Mouse (Mus musculus) spleen, postnatal 14 days (tissue): ENCODE measurements at regions not wholly inside any gene's neighbourhood (a gene's known extent, or its start where the extent isn't known, plus 50 kb on each side); places are given as distances from the start of the nearest gene placed in this dataset.

Experiments used
- DNase-seq, 2 experiments: peaks; one replicate each; pipeline ENCODE4 v3.0.0; 2021 to 2022; ENCODE audit warnings: low spot score in 2 of 2

GRCm38 (mm10) chr13:28898900-28899299 lies 54.6 kb downstream of the Sox4 start:
- DNase-seq, result no peak

- no peak for DNase-seq
Measured at GRCm38 (mm10) chr13:28892896-28893295, 60.6 kb downstream of the Sox4 start.

GRCm38 (mm10) chr13:28887098-28887497 lies 66.4 kb downstream of the Sox4 start:
- no peak for DNase-seq

GRCm38 (mm10) chr13:28886691-28887090 lies 66.8 kb downstream of the Sox4 start:
- DNase-seq, result no peak

- DNase-seq, result no peak
Measured at GRCm38 (mm10) chr13:28885083-28886037, 68.2 kb downstream of the Sox4 start.

- DNase-seq, result no peak
Measured at GRCm38 (mm10) chr13:28884191-28884820, 69.2 kb downstream of the Sox4 start.

- DNase-seq, result no peak
Measured at GRCm38 (mm10) chr13:28883398-28883797, 70.1 kb downstream of the Sox4 start.

GRCm38 (mm10) chr13:28880888-28881287 lies 72.6 kb downstream of the Sox4 start:
- DNase-seq, result no peak

- DNase-seq, result no peak
Measured at GRCm38 (mm10) chr13:28878692-28879091, 74.8 kb downstream of the Sox4 start.

- no peak for DNase-seq
Measured at GRCm38 (mm10) chr13:28876771-28877170, 76.7 kb downstream of the Sox4 start.

- no peak for DNase-seq
Measured at GRCm38 (mm10) chr13:28870681-28871080, 82.8 kb downstream of the Sox4 start.

- no peak for DNase-seq
Measured at GRCm38 (mm10) chr13:28867210-28867609, 86.3 kb downstream of the Sox4 start.

- no peak for DNase-seq
Measured at GRCm38 (mm10) chr13:28866686-28867085, 86.8 kb downstream of the Sox4 start.

GRCm38 (mm10) chr13:28860601-28861000 lies 92.9 kb downstream of the Sox4 start:
- no peak for DNase-seq

- DNase-seq, result no peak
Measured at GRCm38 (mm10) chr13:28859829-28860427, 93.6 kb downstream of the Sox4 start.

- DNase-seq, result no peak
Measured at GRCm38 (mm10) chr13:28858001-28858400, 95.5 kb downstream of the Sox4 start.

- DNase-seq, result no peak
Measured at GRCm38 (mm10) chr13:28857201-28857600, 96.3 kb downstream of the Sox4 start.

- DNase-seq, result no peak
Measured at GRCm38 (mm10) chr13:28856472-28856871, 97.0 kb downstream of the Sox4 start.

GRCm38 (mm10) chr13:28854247-28854646 lies 99.3 kb downstream of the Sox4 start:
- no peak for DNase-seq

GRCm38 (mm10) chr13:28848305-28848704 lies 105.2 kb downstream of the Sox4 start:
- no peak for DNase-seq

GRCm38 (mm10) chr13:28847478-28847877 lies 106.0 kb downstream of the Sox4 start:
- DNase-seq, result no peak

GRCm38 (mm10) chr13:28844495-28844894 lies 109.0 kb downstream of the Sox4 start:
- no peak for DNase-seq

GRCm38 (mm10) chr13:28842811-28843210 lies 110.7 kb downstream of the Sox4 start:
- DNase-seq, result no peak
